Mouse (Mus musculus) spleen, adult 2 months (tissue): ENCODE data around the gene Abcb10. TPM values are rescaled to one million over a fixed set of nuclear protein-coding genes. Genes with fewer than 3 reads are reported as not detected.
A peak's percentile ranks its signal among the peaks of the same experiment; 100 is the strongest.

Experiments used
- DNase-seq, 2 experiments: peaks; one replicate each; pipeline versions ENCODE4 v3.0.0 to v3.0.0-alpha.2; 2012 to 2021; ENCODE audit warnings: low spot score in 2 of 2, low read depth in 1 of 2
- H3K27ac ChIP-seq: fragments of 200-500 bp; 2 replicates; pipeline ENCODE4 v1.5.1; 2012; ENCODE audit warnings: low read length, inconsistent platforms; ENCODE audit not compliant: insufficient read depth
- H3K27me3 ChIP-seq: fragments of 200-500 bp; 2 replicates; pipeline ENCODE4 v1.6.1; 2012; ENCODE audit warnings: mild to moderate bottlenecking, moderate library complexity, low read length, inconsistent platforms; ENCODE audit not compliant: control insufficient read depth, insufficient read depth
- H3K36me3 ChIP-seq: fragments of 200-500 bp; 2 replicates; pipeline ENCODE4 v1.6.1; 2012; ENCODE audit warnings: mild to moderate bottlenecking, low read length, inconsistent platforms; ENCODE audit not compliant: control insufficient read depth, insufficient read depth
- H3K4me1 ChIP-seq: fragments of 200-500 bp; 2 replicates; pipeline ENCODE4 v1.6.1; 2011; ENCODE audit warnings: inconsistent platforms; ENCODE audit not compliant: control insufficient read depth, insufficient read depth, insufficient read length
- H3K4me3 ChIP-seq: fragments of 200-500 bp; 2 replicates; pipeline ENCODE4 v1.5.1; 2011; ENCODE audit warnings: mild to moderate bottlenecking, inconsistent platforms; ENCODE audit not compliant: insufficient read depth, insufficient read length; ENCODE audit errors: extremely low read depth
- CTCF ChIP-seq: fragments of 200-500 bp; IDR thresholded peaks from 2 replicates; pipeline ENCODE4 v1.5.1; 2011; ENCODE audit warnings: mild to moderate bottlenecking, inconsistent platforms; ENCODE audit not compliant: insufficient read depth, insufficient read length, insufficient replicate concordance; ENCODE audit errors: extremely low read depth
- POLR2A ChIP-seq: fragments of 200-500 bp; IDR thresholded peaks from 2 replicates; pipeline ENCODE4 v1.6.1; 2011; ENCODE audit warnings: low read depth, low read length, inconsistent platforms
- WGBS: fragments of 180-500 bp; shearing (Covaris S2); methylation state at CpG from one replicate; pipeline ENCODE4 v1.1.7; 2018; 5-methylcytosine and 5-hydroxymethylcytosine counted together
- polyA plus RNA-seq: library from polyadenylated mRNA; depleted of rRNA; stranded (reverse); fragments of >200 nt; gene quantifications from 2 replicates; pipeline ENCODE4 v1.2.3, GENCODE M21; 2012

The Abcb10 gene
- polyA plus RNA-seq, 1 experiment, result 22.6 TPM

DNA sequence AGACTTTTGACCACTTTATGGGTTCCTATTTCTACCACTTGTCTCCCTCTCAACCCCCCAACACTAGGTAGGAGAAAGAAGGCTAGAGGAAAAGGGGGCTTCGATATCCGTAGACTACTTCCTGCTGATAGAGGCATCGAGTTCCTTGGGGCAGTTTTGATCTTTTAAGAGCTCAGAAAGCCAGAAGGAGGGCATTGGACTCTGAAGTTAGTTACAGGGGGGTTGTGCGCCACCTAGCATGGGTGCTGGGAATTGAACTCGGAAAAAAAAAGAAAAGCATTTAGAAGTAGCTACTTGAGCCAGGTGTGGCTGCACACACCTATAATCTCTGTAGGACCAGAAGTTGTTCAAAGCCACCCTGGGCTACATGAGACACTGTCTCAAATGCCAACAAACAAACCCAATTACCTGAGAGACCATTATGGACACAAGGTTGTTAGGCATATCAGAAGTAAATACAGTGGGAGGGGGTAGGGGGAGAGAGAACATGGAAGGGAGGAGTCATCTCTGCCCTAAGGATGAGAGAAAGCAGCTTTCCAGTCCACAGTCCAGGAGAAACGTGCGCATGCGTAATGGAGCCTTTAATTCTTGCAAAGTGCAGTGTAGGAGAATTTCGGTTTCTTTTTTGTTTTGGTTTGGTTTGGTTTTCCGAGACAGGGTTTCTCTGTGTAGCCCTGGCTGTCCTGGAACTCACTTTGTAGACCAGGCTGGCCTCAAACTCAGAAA is 32.7 kb downstream of the Abcb10 start:
- DNase-seq, result peak; percentile 64 to 73
- peaks cover 5% of the 10 kb centered on the region; the same call in 1 of the 2 replicates for H3K4me1 ChIP-seq
- peaks cover 1% of the 10 kb centered on the region for H3K36me3 ChIP-seq
- 36% methylated on average over 10 of the region's 10 CpGs for WGBS
- peak overlapping the region; percentile 74; the same call in 1 of the 2 replicates for H3K4me3 ChIP-seq
- no peak overlapping the region; the same call in 1 of the 2 replicates for H3K27ac ChIP-seq
- no peaks in the 10 kb centered on the region for H3K27me3 ChIP-seq
- peak; percentile 43; the same call in 1 of the 2 replicates for TF ChIP-seq CTCF
- no peak for TF ChIP-seq POLR2A

GRCm38 (mm10) chr8:123949686-123949986 is 33.3 kb downstream of the Abcb10 start:
- H3K36me3 ChIP-seq, result peaks cover 1% of the 10 kb centered on the region
- WGBS, result 2% methylated on average over 10 of the region's 10 CpGs
- no peak for DNase-seq

GRCm38 (mm10) chr8:123948942-123949685 is 33.8 kb downstream of the Abcb10 start, which contains the start of gene Nup133:
Gene Nup133 (minus strand): TSS chr8:123949265.
- H3K36me3 ChIP-seq, result peaks cover 3% of the 10 kb centered on the region
- peak within 1 kb of the TSS; percentile 83 for H3K27ac ChIP-seq
- no peaks in the 10 kb centered on the region for H3K27me3 ChIP-seq
- H3K4me3 ChIP-seq, result peak within 1 kb of the TSS; percentile 74
- TF ChIP-seq CTCF (no peak), POLR2A (no peak; the same call in 1 of the 2 replicates)
- peaks cover 5% of the 10 kb centered on the region; the same call in 1 of the 2 replicates for H3K4me1 ChIP-seq
- WGBS, result under 1% methylated on average over 77 of the region's 77 CpGs
- peak; percentile 98 to 99 for DNase-seq

More at GRCm38 (mm10) chr8:123949686-123949986, 33.3 kb downstream of the Abcb10 start:
- Histone ChIP-seq H3K4me3 (peak overlapping the region; percentile 74), H3K4me1 (peaks cover 5% of the 10 kb centered on the region; the same call in 1 of the 2 replicates), H3K27me3 (no peaks in the 10 kb centered on the region), H3K27ac (peak overlapping the region; percentile 83)
- TF ChIP-seq POLR2A, result no peak

DNA sequence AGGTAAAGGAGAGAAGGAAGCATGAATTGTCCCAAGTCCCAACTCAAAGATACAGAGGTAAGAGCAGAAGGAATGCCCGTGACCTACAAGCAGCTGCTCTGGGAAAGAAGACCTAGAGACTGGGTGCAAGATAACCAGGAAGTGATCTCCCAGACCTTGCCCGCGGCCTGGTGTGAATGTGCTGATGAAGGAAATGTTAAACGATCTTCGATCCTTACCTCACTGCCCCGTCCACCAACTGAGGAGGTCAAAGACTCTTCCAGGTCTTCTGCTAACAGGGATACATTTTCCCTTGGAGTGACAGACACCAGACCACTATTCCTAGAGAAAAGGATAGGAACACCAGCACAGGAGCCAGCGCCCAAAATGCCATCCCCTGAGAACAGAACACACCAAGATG is 53.9 kb downstream of the Abcb10 start:
- peaks cover 21% of the 10 kb centered on the region for H3K36me3 ChIP-seq
- whole genome bisulfite sequencing, result 95% methylated on average over 7 of the region's 7 CpGs
- no peak overlapping the region for H3K4me3 ChIP-seq
- no peaks in the 10 kb centered on the region for H3K27me3 ChIP-seq
- no peak overlapping the region for H3K27ac ChIP-seq
- no peak for DNase-seq
- no peak for TF ChIP-seq POLR2A
- H3K4me1 ChIP-seq, result no peaks in the 10 kb centered on the region

GRCm38 (mm10) chr8:123925671-123926070 is 57.3 kb downstream of the Abcb10 start:
- peaks cover 28% of the 10 kb centered on the region for H3K36me3 ChIP-seq
- DNase-seq, result no peak
- H3K27me3 ChIP-seq, result no peaks in the 10 kb centered on the region
- H3K27ac ChIP-seq, result no peak overlapping the region
- 91% methylated on average over 3 of the region's 3 CpGs for WGBS
- no peak overlapping the region for H3K4me3 ChIP-seq
- no peak for TF ChIP-seq POLR2A
- no peak for TF ChIP-seq CTCF
- H3K4me1 ChIP-seq, result no peaks in the 10 kb centered on the region

DNA sequence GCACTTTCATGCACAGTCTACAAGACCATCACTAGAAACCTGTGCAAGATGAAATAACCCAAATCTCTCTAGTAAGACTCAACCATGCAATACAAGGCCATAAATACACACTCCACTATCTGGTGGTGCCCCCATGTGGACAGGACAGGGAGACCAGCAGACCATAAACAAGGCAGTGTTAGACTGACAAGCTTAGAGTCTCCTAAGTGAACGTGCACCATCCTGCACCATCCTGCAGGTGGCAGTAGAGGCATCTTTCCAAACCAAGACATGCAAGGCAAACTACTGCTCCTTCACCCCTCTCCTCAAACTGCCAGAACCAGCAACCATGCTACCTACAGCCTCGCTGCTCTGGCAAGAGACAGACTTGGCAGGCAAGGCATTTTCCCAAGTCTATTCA is 58.2 kb downstream of the Abcb10 start:
- H3K4me3 ChIP-seq, result no peak overlapping the region
- no peaks in the 10 kb centered on the region for H3K4me1 ChIP-seq
- H3K36me3 ChIP-seq, result peaks cover 25% of the 10 kb centered on the region
- TF ChIP-seq POLR2A, result no peak
- peak; percentile 81; the same call in 1 of the 2 replicates for TF ChIP-seq CTCF
- no peaks in the 10 kb centered on the region for H3K27me3 ChIP-seq
- 20% methylated on average over 2 of the region's 2 CpGs for WGBS
- H3K27ac ChIP-seq, result no peak overlapping the region
- peak; percentile 70 to 79 for DNase-seq

GRCm38 (mm10) chr8:123914635-123915034 is 68.3 kb downstream of the Abcb10 start:
- Histone ChIP-seq H3K4me1 (no peaks in the 10 kb centered on the region), H3K27me3 (no peaks in the 10 kb centered on the region), H3K36me3 (peaks cover 32% of the 10 kb centered on the region), H3K27ac (no peak overlapping the region), H3K4me3 (no peak overlapping the region)
- no peak for TF ChIP-seq POLR2A
- no peak for TF ChIP-seq CTCF
- WGBS, result 94% methylated on average over 3 of the region's 3 CpGs
- no peak for DNase-seq
